Mouse (Mus musculus) right cerebral cortex, postnatal 10 days (tissue): ENCODE data around the gene Fth1.

ENCODE experiments used
- DNase-seq, 2 experiments: peaks; one replicate each; pipeline ENCODE4 v3.0.0; 2021; ENCODE audit warnings: low spot score in 2 of 2

Gene Fth1

DNA sequence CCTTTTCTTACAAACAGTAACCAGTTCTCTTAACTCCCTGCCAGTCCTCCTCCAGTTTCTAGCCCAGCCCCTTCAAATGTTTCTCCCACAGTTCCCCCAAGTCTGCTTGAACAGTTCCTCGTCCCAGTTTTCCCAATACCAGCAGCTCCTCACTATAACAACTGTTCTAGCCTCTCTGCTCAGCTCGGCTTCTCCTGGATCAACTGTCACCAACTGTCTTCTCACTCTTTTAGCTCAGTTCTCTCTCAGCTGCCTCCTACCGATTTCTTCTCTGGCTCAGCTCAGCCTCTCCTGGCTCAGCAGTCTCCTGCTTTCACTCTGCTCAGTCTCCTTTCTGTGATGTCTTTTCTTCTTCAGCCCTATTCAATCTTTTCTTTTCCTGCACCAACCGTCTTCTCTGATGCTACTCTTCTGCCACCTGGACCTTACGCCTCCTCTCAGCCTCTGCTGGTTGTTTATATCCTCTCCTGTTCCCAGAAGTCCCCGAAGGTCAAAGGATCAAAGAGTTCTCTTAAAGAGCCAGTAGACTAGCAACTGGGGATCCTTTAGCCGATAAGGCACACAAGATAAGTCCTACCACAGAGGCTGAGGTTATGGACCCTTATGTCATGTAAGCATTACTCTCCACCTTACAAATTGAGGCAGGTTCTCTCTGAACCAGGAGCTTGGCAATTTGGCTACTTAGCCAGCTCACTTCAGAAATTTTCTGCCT is 16.0 kb upstream of the Fth1 start:
- peak in 1 of 2 experiments; percentile 46 for DNase-seq

DNA sequence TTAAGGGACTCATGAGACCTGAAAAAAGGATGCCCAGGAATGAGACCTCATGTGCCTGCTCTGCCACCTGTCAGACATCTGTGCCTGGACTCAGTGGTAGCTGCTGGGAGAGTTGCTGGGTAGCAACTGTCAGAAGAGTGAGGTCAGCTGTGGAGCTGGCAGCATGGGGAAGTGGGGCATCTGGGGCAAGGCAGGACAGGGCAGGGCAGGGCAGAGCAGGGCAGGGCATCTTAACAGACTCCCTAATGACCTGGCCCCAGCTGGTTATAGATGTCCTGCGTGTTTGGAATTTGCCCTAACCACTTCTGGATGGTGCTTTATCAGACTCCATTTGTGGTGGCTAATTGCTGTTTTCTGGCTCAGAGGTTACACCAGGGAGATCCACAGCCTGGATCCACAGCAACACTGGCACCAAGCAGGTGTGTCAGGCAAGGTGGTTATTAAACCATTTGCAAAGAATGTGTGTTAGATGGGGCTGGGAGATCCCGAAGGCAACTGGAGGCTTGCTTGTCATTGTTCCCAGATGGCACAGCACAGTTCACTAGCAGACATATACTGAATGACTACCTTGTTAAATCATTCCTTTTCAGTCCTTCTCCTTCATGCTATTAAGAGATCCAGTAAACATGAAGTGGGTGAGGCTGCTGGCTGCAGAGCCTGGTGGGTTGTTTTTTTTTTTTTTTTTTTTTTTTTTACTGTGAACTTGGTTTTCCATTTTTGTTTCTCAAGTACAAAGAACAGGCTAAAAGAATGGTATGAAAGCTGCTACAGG is 14.1 kb upstream of the Fth1 start:
- no peak for DNase-seq

DNA sequence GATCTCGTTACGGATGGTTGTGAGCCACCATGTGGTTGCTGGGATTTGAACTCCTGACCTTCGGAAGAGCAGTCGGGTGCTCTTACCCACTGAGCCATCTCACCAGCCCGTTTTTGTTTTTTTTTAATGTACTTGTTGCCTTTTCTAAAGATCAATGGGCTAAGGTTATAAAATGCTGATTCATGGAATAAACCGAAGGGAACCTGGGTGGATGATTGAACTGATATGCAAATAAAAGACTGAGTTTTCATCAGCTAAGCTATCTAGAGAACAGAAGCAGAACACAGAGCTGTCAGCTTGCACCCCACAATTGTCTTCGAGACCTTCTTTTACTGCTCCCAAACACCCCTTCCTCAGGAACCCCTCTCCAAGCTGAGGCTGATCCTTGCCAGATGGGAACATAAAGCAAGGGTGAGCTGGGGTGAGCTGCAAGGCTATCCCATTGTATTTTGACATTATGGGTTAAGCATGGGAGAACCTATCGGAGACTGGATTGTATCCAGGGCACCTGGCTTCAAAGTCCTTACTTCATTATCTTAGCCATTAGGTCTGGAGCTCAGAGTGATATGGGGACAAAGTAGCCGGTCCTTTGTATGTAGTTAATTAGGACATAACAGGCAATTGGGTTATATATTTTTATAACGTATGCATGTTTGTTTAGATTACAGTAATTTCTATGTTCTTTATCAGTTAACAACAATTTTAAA is 12.2 kb upstream of the Fth1 start:
- no peak for DNase-seq

DNA sequence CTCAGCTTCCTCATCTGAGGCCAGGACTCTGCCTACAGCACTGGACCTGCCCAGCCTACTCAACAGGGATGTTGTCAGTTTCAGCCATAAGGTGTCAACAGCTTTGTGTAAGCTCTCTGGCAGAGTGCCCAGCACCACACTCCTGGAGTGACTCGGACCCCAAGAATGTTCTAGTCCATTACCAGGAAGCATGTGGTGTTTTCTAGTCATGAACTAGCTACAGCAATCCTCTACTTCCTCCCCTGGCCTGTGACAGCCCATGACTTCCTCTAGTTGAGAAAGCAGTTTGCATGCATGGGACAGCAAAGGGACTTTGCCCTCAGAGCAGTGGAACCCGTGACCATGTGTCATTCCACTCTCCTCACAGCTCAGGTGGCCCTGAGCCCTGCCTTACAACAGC is 5.5 kb upstream of the Fth1 start:
- peak in 1 of 2 experiments; percentile 27 for DNase-seq

DNA sequence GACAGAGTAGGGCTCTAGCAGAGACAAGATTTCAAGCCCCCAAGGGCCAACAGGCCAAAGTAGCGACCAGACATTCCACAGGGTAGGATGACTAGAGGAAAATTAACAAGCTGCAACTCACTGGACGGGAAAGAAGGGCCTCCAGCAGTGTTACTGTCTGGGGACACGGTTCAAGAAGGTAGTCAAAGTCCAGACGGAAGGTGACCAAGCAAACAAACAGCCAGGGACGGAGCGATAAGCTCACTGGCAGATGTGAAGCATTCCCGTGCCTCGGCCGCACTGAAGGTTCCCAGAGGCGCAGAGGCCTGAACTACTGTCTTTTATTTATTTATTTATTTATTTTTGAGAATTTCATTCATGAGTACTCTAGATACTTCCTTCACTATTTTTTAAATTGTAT is 3.3 kb upstream of the Fth1 start:
- no peak for DNase-seq

DNA sequence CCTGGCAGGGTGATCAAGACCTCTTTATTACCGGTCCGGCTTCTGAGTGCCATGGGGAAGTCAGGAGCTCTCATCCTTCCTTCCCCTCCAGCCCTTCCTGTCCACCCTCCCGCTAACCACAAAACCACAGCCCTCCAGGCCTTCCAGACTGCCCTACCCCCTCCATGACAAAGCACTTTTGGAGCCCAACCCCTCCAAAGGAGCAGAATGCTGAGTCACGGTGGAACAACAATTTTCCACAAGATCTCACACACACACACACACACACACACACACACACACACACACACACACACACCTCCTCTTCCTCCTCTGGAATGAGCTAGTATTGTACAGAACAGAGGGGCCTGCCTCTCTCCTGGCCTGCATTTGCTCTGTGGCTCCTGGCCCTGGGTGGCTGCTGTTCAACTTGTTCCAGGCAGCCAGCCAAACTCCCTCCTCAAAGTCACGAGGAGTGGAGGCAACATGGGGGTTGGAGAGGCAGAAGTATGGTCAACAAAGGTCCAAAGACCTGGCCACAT is 1.9 kb upstream of the Fth1 start:
- peak; percentile 84 to 85 for DNase-seq

DNA sequence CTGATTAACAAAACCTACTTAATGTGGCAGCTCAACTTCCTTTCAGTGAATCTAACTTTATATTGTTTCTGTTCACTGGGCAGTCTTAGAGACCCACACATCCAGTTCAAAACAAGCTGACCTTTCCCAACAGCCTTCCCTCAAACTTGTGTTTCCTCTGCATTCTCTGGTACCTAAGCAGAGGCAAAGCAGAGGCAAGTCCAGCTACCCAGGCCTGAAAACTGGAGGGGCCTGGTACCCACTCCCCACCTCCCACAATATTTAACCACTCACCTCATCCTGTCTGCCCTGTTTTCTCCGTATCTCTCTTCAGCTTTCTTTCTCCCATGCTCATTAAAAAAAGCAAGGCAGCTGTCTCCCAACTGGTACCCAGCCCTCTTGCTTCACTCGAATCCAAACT is 1.2 kb upstream of the Fth1 start:
- no peak for DNase-seq

DNA sequence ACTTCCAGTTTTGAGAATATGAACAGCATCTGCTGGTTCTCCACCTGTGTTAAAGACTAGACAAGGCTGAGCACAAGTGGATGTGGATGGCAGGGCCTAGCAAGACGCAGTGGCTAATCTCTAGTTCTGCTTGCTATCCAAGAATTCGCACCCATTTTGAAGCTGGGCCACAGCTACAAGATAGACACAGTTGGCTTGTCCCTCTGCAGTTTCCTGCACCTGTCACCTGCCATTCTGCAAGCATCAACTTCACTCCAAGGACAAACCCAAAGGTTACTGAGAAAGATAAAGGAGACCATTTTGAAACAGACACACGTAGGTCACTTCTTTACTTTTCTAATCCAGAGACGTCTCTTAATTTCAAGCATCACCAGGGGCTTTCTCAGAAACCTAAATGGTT is 1.2 kb downstream of the Fth1 start:
- peak in 1 of 2 experiments; percentile 26 for DNase-seq

DNA sequence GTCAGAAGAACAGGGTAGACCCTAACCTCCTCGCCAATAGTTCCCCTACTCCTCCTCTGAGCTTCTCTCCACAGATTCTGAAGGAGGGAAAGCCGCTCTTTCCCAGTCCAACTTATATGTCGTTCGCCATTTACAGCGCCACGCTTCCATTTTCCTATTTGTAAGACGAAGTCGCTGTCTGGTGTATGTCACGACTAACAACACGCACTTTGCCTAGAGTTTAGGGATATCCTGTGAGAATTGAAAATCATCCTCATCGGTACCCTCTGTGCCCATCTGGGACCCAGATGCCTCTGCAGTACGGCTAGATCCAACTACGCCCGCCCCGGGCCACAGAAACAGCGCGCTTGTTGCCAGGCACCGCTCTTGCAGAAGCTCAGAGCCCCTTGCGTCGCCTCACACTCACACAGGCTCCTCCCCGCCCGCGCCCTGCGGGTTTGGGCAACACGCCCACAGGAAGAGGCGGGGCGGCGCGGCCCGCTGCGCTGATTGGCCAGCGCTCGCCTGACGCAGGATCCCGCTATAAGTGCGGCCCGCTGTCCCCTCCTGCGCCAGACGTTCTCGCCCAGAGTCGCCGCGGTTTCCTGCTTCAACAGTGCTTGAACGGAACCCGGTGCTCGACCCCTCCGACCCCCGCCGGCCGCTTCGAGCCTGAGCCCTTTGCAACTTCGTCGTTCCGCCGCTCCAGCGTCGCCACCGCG is 1.9 kb downstream of the Fth1 start:
- DNase-seq: peak; percentile 98

DNA sequence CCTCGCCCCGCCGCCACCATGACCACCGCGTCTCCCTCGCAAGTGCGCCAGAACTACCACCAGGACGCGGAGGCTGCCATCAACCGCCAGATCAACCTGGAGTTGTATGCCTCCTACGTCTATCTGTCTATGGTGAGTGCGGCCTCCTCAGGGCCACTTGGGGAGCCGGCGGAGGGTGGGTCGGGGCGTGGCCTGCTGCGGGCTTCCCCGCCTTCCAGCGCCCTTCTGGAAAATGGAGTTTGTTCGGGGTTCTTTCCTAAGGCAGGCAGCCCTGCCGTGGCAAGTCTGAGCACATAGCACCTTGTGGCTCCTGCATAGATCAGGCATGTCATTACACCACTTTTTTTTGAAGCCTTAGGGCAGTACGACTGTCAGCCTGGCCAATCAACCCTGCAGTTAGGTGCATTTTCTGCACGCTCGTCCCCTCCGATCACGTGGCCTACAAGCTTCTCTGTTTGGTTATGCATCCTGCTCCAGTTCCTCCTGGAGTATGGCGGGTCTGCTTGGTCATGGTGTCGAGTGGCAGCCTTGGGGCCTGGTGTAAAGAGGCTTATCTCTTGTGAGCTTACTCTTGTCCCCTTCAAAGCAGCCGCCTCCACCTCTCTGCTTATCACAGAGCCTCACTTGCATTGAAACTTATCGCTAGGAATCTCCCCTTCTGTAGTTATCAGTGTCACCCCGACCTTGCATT is 2.6 kb downstream of the Fth1 start:
- peak; percentile 67 to 75 for DNase-seq

DNA sequence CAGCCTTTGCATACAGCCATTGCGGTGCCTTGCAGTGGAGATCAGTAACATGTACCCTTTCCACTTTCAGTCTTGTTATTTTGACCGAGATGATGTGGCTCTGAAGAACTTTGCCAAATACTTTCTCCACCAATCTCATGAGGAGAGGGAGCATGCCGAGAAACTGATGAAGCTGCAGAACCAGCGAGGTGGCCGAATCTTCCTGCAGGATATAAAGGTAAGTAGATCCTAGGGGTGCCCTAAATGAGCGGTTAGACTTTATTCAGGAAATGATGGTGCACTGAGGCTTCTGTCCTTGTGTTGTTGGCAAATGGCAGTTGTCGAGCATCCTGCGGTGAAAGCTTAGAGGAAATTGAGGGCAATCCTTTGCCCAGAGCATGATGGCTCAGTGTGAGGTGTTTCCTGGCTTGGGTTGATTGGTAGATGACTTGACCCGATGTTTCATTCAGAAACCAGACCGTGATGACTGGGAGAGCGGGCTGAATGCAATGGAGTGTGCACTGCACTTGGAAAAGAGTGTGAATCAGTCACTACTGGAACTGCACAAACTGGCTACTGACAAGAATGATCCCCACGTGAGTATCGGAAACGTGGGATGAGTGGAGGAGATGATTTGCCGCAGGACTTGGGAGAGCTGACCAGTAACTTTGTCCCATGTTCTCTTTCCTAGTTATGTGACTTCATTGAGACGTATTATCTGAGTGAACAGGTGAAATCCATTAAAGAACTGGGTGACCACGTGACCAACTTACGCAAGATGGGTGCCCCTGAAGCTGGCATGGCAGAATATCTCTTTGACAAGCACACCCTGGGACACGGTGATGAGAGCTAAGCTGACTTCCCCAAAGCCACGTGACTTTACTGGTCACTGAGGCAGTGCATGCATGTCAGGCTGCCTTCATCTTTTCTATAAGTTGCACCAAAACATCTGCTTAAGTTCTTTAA is 4.0 kb downstream of the Fth1 start:
- DNase-seq: peak in 1 of 2 experiments; percentile 21

DNA sequence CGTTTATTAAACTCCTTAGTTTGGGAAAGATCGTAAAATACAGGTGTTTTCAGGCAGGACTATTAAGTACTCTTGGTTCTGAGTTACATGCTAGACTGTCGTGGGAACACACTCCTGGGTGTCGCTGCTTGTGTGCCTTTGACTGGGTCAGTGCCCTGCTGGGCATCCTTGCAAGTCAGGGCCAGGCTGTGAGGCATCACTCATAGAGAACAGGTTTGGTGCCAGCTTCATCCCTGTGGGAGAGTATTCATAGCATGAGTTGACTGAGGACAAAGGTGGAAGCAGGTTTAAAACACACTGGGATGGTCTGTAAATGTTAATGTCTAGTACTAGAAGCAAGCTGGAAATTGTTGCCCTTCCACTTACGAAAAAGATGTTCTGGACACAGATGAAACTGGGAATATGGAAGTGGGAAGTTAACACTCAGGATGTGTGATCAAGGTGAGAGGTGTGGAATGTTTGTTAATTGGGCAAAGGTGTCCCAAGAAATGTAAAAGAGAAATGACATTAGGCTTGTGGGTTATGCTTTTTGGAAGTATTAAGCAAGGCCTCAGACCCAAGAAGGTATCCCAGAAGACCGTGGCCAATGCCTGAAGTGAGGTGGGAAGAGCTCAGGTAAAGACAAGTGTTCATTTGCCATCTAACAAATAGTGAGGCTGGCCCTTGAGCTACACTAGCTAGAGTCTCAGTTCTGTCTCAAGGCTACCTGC is 4.9 kb downstream of the Fth1 start:
- DNase-seq: no peak

DNA sequence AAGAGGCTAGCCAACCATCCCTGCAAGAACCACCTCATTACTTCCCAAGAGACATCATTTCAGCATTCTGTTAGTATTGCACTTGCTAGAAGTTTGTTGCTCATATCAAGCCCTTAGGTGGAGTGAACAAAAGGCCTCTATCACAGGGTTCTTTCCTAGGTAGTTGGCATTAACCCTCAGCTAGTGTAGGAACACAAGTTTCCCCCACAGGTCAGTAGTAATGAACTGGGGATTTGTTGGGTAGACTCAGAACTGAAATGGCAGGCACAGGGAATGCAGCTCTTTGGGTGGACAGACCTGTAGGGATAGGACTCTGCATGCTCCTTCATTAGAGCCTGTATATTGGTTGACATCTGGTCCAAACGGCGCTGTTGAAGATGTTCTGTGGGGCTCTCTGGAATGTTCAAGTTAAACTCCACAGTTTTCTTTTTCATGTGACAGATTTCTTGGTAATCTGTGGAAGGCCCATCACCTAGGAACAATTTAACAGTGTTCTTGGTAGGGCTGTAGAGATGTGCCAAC is 5.6 kb downstream of the Fth1 start:
- no peak for DNase-seq

DNA sequence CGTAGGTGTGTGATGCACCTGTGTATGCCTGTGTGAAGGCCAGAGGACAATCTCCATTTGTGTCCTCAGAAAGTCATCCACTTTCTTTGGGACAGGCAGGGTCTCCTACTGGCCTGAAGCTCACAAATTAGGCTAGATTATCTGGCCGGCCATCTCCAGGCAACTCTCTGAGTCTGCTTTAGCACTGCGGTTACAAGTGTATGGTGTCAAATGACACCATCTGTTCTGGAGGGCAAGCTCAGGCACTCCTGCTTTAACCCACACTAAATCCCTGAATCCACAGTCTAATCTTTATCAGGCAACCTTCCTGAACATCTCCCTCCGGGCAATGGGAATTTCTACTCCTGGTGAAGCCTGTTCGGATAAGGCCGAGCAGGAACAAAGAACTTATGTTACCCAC is 6.8 kb downstream of the Fth1 start:
- DNase-seq: no peak

DNA sequence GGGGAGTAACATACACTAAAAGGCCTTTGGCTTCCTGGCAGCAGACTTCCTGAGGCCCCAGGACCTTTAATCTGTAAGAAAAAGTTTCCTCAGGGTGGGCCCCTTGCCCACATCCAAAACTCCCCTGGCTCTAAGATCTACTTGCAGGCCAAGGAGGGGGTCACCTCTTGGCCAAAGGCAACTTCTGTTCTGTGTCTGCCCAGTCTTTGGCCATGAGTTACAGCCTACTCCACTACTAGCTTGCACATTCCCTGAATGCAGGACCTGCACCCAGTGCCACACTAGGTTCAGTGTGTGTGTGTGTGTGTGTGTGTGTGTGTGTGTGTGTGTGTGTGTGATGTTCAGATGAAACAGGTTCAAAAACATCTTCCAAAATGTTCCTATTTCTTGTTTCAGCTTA is 7.2 kb downstream of the Fth1 start:
- no peak for DNase-seq

DNA sequence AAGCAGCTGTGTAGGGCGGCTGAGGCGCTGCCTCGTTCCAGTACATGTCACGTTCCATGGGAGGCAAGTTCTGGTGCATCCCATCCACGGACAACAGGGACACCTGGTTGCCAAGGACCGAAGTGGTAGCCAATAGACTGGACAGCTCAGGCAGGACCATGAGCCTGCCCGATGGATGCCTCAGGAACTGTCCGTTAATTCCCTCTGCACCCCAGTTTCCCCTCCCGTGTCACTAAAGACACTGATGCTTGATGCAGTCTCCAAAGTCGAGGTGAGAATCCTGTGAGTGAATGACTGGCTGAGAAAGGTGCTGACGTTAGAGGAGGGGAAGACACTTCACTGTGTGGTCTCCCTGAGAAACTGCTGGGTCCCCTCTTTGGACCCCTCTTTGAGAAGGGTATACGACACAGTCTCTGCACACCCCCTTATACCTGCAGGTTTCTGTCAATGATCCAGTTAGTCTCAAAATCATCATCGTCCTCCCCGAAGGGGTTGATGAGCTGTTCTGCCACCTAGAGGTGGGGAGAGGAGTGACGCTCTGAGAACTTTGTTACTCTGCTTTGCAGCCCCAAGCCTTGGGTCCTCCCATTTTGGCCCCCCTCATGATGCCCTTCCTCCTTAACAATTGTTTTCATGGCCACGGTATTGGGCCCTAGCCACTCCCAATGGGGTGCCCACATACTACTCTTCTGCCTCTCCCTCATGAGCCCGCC is 8.9 kb downstream of the Fth1 start:
- peak in 1 of 2 experiments; percentile 24 for DNase-seq

DNA sequence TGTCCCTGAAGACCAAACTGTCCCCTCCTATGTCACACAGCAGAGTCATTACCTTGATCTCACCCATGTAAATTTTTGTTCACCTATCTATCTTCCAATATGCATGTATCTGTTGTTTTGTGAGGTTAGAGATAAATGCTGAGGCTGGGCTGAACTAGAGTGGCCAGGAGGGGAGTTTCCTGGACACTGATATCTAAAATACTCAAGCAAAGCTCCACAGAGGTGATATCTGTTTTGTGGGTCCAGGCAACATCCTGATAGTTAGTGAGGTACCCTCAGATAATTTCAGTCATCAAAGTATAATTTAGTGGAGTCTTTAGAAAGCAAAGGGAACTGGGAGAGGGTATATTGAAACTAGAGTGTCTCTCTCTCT is 9.5 kb downstream of the Fth1 start:
- no peak for DNase-seq

DNA sequence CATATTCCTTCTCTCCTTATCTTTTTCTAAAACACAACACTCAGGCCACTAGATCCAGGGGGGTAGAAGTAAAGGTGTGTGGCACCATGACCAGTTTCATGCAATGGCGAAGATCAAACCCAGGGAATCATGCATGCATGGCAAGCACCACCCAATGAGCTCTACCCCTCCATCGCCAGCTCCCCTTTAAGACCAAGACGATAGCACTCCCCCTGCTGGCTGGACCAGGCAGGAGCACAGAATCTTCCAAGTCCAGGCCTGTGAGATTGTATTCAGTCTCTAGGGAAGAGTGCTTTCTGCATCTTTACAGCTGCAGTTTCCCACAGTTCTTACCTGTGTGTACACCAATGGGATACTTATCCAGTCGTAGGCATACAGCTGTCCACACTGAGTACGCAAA is 10.9 kb downstream of the Fth1 start:
- DNase-seq: peak; percentile 69 to 83
